Mouse (Mus musculus) CD8-positive naive resting alpha-beta T cell, adult 2 months (primary cell): ENCODE results near the gene Zbtb16.

Experiments
- DNase-seq, 2 experiments: peaks; one replicate each; pipeline ENCODE4 v3.0.0; 2022; ENCODE audit warnings: low read depth in 2 of 2, low spot score in 2 of 2

Gene Zbtb16

GRCm38 (mm10) chr9:48731651-48732536 is 104.1 kb downstream of the Zbtb16 start:
- no peak for DNase-seq

- DNase-seq = no peak
Observed at GRCm38 (mm10) chr9:48730446-48730979, 105.5 kb downstream of the Zbtb16 start.

- no peak for DNase-seq
Observed at GRCm38 (mm10) chr9:48729471-48729870, 106.6 kb downstream of the Zbtb16 start.

- no peak for DNase-seq
Observed at GRCm38 (mm10) chr9:48728731-48729123, 107.3 kb downstream of the Zbtb16 start.

GRCm38 (mm10) chr9:48728083-48728730 is 107.8 kb downstream of the Zbtb16 start:
- DNase-seq = no peak

- no peak for DNase-seq
Observed at GRCm38 (mm10) chr9:48726341-48726740, 109.7 kb downstream of the Zbtb16 start.

GRCm38 (mm10) chr9:48725918-48726317 is 110.1 kb downstream of the Zbtb16 start:
- DNase-seq = no peak

GRCm38 (mm10) chr9:48725161-48725560 is 110.9 kb downstream of the Zbtb16 start:
- no peak for DNase-seq

GRCm38 (mm10) chr9:48724733-48725132 is 111.3 kb downstream of the Zbtb16 start:
- DNase-seq = no peak

- DNase-seq = no peak
Observed at GRCm38 (mm10) chr9:48723511-48724304, 112.3 kb downstream of the Zbtb16 start.

GRCm38 (mm10) chr9:48723025-48723424 is 113.0 kb downstream of the Zbtb16 start:
- DNase-seq = no peak

GRCm38 (mm10) chr9:48722261-48722920 is 113.6 kb downstream of the Zbtb16 start:
- no peak for DNase-seq

- no peak for DNase-seq
Observed at GRCm38 (mm10) chr9:48721655-48722054, 114.4 kb downstream of the Zbtb16 start.

- no peak for DNase-seq
Observed at GRCm38 (mm10) chr9:48721172-48721571, 114.8 kb downstream of the Zbtb16 start.

GRCm38 (mm10) chr9:48720251-48720963 is 115.6 kb downstream of the Zbtb16 start:
- no peak for DNase-seq

- DNase-seq = no peak
Observed at GRCm38 (mm10) chr9:48719619-48720018, 116.4 kb downstream of the Zbtb16 start.

- no peak for DNase-seq
Observed at GRCm38 (mm10) chr9:48716549-48716948, 119.5 kb downstream of the Zbtb16 start.

- DNase-seq = no peak
Observed at GRCm38 (mm10) chr9:48715042-48715441, 121.0 kb downstream of the Zbtb16 start.

- DNase-seq = no peak
Observed at GRCm38 (mm10) chr9:48713779-48714178, 122.2 kb downstream of the Zbtb16 start.
